Mouse (Mus musculus) neural tube, embryonic 15.5 days (tissue): ENCODE results near the gene Car1. TPM values are rescaled to one million over a fixed set of nuclear protein-coding genes. Genes with fewer than 3 reads are reported as not detected.
"Not testable (repeated sequence)": the region's sequence is repeated elsewhere in the genome, so short reads cannot be mapped to it uniquely, and the experiment has no call there.

Experiments
- ATAC-seq: fragments of 200-750 bp; cut with Nextera tagmentation; 2 replicates; pipeline ENCODE4 v1.8.0; 2017; ENCODE audit warnings: mild to moderate bottlenecking, moderate TSS enrichment, moderate library complexity; ENCODE audit not compliant: low FRiP score
- H3K27ac ChIP-seq: fragments of 300-500 bp; sonication (generic); replicated peaks from 2 replicates; pipeline ENCODE4 v1.5.1; 2015; ENCODE audit warnings: mild to moderate bottlenecking, inconsistent platforms
- H3K27me3 ChIP-seq: fragments of 300-500 bp; sonication (generic); replicated peaks from 2 replicates; pipeline ENCODE4 v1.6.1; 2015; ENCODE audit warnings: inconsistent platforms
- H3K36me3 ChIP-seq: fragments of 300-500 bp; sonication (generic); 2 replicates; pipeline ENCODE4 v1.6.1; 2015; ENCODE audit warnings: inconsistent platforms
- H3K4me1 ChIP-seq: fragments of 300-500 bp; sonication (generic); 2 replicates; pipeline ENCODE4 v1.6.1; 2015; ENCODE audit warnings: inconsistent platforms
- H3K4me2 ChIP-seq: fragments of 300-500 bp; sonication (generic); 2 replicates; pipeline ENCODE4 v1.6.1; 2015; ENCODE audit warnings: inconsistent platforms, mild to moderate bottlenecking, moderate library complexity
- H3K4me3 ChIP-seq: fragments of 300-500 bp; sonication (generic); replicated peaks from 2 replicates; pipeline ENCODE4 v1.5.1; 2015; ENCODE audit warnings: mild to moderate bottlenecking, inconsistent platforms
- H3K9ac ChIP-seq: fragments of 300-500 bp; sonication (generic); replicated peaks from 2 replicates; pipeline ENCODE4 v1.6.1; 2015; ENCODE audit warnings: mild to moderate bottlenecking, inconsistent platforms
- H3K9me3 ChIP-seq: fragments of 300-500 bp; sonication (generic); replicated peaks from 2 replicates; pipeline ENCODE4 v1.6.1; 2016; ENCODE audit warnings: inconsistent platforms
- WGBS: fragments of 180-500 bp; shearing (Covaris S2); methylation state at CpG from one replicate; pipeline ENCODE4 v1.1.7; 2015; ENCODE audit warnings: mixed read lengths; 5-methylcytosine and 5-hydroxymethylcytosine counted together
- polyA plus RNA-seq: library from polyadenylated mRNA; unstranded; fragments of >200 nt; fragmentation: Nextera tagmentation; extraction: Ambion mirVana; gene quantifications from 2 replicates; pipeline ENCODE4 v1.2.1, GENCODE M21; 2015

Gene Car1
- polyA plus RNA-seq, 1 experiment from 2014 or later = not detected

DNA sequence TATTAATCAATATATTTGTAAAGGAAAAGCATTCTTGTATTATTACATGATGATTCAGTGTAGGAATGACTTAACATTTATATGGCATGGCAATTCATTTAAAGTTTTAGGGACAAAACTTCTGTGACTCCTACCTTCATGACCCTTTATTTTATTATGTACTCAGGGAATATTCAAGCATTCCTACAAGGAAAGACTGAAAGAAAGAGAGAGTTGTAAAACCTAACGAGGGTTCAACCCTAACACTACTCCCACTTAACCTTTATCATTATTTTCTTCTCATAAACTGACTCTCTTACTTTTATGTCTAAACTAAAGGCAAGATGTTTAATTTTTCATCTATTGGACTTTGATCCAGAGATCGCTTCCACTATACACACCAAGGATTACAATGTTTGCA is 28.0 kb downstream of the Car1 start:
- ATAC-seq = no peak
- Histone ChIP-seq H3K27me3 (no peaks in the 10 kb centered on the region), H3K9ac (no peak overlapping the region), H3K4me2 (no peak overlapping the region), H3K36me3 (no peaks in the 10 kb centered on the region), H3K9me3 (no peaks in the 10 kb centered on the region), H3K4me1 (no peaks in the 10 kb centered on the region), H3K27ac (no peak overlapping the region), H3K4me3 (no peak overlapping the region)
- WGBS = 80% methylated on average over 2 of the region's 2 CpGs

DNA sequence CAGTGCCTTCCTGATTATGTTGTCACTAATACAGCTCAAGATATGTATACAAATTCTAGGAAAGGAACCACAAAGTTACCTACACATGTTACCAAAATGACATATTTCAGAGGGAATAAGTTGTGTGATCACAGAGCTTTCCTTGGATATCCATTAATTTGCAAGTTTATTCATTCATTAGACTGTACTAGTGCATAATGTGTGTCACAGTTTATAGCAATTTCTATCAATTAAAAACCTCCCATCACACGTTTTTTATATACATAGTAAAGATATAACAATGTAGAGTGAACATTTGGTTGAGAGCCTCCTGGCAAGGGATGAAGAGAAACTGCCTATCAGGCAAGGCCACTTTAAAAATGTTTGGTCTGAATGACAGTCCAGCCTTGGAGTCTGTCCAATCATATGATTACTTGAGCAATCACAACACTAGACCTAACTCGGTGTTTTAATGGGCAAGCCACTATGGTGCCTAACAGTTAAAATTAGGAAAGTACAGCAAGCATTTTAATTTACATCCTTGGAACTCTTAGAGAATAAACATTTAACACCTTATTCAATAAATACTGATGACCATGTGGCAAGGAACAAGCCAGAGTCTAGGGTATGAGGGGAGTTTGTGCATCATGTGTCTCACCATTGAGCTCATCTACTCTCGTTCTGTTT is 31.5 kb downstream of the Car1 start:
- not testable (repeated sequence) for ATAC-seq, H3K27ac ChIP-seq, H3K9ac ChIP-seq, H3K4me3 ChIP-seq, H3K36me3 ChIP-seq, H3K4me2 ChIP-seq, H3K27me3 ChIP-seq, H3K4me1 ChIP-seq, H3K9me3 ChIP-seq
- WGBS = 65% methylated on average over 3 of the region's 3 CpGs

DNA sequence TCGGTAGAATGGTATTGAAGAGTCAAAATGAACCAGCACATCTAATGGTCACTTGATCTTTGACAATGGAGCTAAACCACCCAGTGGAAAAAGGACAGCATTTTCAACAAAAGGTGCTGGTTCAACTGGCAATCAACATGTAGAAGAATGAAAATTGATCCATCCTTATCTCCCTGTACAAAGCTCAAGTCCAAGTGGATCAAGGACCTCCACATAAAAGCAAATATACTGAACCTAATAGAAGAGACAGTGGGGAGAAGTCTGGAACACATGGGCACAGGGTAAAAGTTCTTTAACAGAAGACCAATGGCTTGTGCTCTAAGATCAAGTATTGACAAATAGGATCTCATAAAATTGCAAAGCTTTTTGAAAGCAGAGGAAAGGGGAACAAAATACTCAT is 33.6 kb downstream of the Car1 start:
- not testable (repeated sequence) for H3K27me3 ChIP-seq, H3K4me3 ChIP-seq, H3K9me3 ChIP-seq, H3K27ac ChIP-seq, H3K36me3 ChIP-seq, H3K4me1 ChIP-seq, H3K4me2 ChIP-seq, H3K9ac ChIP-seq, ATAC-seq
- 100% methylated on average over 1 of the region's 1 CpGs for WGBS

DNA sequence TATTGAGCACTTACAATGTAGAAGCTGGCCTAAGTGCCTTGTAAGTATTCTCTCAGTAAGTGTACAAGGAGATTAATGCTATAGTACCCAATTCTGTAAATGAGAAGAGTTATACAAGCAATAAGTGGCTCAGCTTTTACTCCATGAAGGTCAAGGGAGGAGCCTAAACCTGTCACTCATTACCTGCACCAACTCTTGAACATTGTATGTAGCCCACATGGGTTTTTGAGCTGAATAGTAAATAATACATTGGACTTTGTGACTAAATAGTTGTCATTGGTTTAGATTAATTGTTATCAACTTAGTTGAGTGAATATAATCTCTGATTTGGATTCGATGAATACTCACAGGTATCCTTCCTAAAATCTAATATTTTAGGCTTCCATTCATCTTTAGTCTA is 35.7 kb downstream of the Car1 start:
- H3K9me3 ChIP-seq, H3K36me3 ChIP-seq, H3K4me3 ChIP-seq, H3K27ac ChIP-seq, H3K4me2 ChIP-seq, ATAC-seq, H3K4me1 ChIP-seq, H3K27me3 ChIP-seq, H3K9ac ChIP-seq: not testable (repeated sequence)
- 94% methylated on average over 1 of the region's 1 CpGs for WGBS

DNA sequence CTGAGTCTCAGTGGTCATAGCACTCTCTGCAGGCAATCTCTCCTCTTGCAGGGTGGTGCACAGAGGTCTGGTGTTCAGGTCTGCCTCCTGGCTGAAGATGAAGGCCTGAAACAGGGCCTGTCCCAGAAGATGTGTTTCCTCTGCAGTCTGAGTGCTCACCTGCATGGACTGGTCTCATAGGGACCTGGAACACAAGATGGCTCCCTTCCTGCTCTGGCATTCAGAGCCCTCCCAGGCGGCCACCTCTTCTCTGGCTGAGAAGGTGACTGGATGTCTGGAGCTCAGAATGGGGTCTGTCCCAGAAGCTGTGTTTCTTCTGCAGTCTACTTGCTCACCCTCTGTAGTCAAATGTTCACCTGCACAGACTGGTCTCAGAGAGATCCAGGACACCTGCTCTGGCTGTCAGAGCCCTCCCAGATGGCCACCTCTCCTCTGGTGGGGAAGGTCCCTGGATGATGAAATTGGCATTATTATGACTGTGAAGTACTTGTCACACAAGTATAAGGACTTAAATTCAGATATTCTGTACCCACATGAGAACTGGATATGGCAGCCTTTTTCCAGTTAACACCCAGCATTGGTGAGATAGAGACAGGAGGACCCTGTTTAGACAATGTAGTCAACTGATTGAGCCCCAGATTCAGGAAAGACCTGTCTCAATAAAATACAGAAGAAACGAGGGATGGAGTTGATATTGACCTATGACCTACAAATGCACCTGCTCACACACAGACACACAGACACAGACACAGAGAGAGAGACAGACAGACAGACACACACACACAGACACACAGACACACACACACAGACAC is 43.2 kb downstream of the Car1 start:
- 68% methylated on average over 2 of the region's 2 CpGs for WGBS
- Histone ChIP-seq H3K27ac (no peak overlapping the region), H3K4me1 (no peaks in the 10 kb centered on the region), H3K4me2 (no peak overlapping the region), H3K27me3 (no peaks in the 10 kb centered on the region), H3K4me3 (no peak overlapping the region), H3K9ac (no peak overlapping the region), H3K9me3 (no peaks in the 10 kb centered on the region), H3K36me3 (no peaks in the 10 kb centered on the region)
- ATAC-seq = no peak

DNA sequence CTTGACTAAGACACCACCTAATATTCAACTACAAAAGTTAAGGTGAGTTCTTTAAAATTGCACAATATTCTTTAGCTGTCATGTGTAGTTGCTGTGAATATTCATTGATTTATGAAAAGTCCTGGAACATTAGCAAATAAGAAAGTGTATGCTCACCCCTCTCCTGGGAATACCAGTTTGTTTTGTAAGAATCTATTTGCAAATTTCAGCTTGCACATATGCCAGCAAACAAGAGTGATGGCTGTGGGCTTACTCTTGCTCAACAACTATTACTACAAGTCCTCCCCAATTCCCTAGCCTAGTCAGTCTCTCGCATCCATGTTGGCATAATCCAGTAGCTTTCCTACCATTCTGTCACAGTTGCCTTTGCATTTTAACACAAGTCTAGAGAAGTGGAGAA is 52.5 kb downstream of the Car1 start:
- Histone ChIP-seq H3K36me3 (no peaks in the 10 kb centered on the region), H3K4me3 (no peak overlapping the region), H3K27ac (no peak overlapping the region), H3K9ac (no peak overlapping the region), H3K9me3 (no peaks in the 10 kb centered on the region), H3K4me1 (no peaks in the 10 kb centered on the region), H3K27me3 (no peaks in the 10 kb centered on the region), H3K4me2 (no peak overlapping the region)
- no peak for ATAC-seq
- 88% methylated on average over 1 of the region's 1 CpGs for WGBS

DNA sequence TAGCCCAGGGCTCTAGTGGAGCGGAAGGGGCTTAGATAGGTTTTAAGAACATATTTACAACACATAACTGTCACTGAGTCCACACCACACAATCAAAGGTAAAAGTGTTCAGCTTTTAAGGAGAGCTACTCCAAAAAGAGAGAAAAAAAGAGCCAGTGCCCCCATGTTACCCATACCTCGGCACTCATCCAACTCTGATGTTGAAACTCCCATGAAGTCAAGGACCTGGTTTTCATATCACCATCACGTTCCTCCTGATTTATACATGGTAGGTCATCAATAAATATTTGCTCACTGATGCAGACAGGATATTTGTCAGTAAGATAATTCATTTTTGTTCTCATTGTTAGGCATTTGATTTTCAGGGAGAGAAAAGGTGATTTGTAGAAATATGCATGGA is 62.1 kb downstream of the Car1 start:
- H3K36me3 ChIP-seq = no peaks in the 10 kb centered on the region

DNA sequence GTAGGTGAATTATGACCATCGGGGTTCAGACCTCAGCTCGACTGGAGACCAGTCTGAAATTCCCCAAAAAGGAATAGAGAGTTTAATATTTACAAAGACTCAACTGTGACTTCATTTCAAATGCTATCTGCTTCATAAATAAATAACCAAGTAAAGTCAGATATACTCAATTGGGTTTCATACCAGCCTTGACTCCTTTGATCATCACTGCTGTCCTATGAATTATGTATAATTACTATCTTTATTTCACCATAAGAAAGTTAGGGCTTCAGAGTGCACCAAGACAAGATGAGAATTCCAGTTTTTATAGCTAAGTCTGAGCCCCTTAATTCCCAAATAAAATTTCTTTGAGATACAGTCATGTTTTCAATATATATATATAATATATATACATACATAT is 69.9 kb downstream of the Car1 start:
- Histone ChIP-seq H3K36me3 (no peaks in the 10 kb centered on the region), H3K9me3 (no peaks in the 10 kb centered on the region), H3K4me2 (no peak overlapping the region), H3K9ac (no peak overlapping the region), H3K27ac (no peak overlapping the region), H3K4me1 (no peaks in the 10 kb centered on the region), H3K27me3 (no peaks in the 10 kb centered on the region), H3K4me3 (no peak overlapping the region)
- 76% methylated on average over 2 of the region's 2 CpGs for WGBS
- ATAC-seq = no peak

More for the DNA sequence above, 62.1 kb downstream of the Car1 start:
- Histone ChIP-seq H3K27me3 (no peaks in the 10 kb centered on the region), H3K27ac (no peak overlapping the region), H3K9ac (no peak overlapping the region), H3K4me2 (no peak overlapping the region), H3K4me3 (no peak overlapping the region), H3K4me1 (no peaks in the 10 kb centered on the region), H3K9me3 (no peaks in the 10 kb centered on the region)
- WGBS = 91% methylated on average over 3 of the region's 3 CpGs
- no peak for ATAC-seq

DNA sequence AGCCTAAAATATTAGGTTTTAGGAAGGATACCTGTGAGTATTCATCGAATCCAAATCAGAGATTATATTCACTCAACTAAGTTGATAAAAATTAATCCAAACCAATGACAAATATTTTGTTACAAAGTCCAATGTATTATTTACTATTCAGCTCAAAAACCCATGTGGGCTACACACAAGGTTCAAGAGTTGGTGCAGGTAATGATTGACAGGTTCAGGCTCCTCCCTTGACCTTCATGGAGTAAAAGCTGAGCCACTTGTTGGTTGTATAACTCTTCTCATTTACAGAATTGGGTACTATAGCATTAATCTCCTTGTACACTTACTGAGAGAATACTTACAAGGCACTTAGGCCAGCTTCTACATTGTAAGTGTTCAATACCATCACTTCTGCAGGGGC is 80.7 kb downstream of the Car1 start:
- not testable (repeated sequence) for H3K4me2 ChIP-seq, H3K4me3 ChIP-seq, H3K4me1 ChIP-seq, H3K27me3 ChIP-seq, H3K36me3 ChIP-seq, ATAC-seq, H3K27ac ChIP-seq, H3K9ac ChIP-seq, H3K9me3 ChIP-seq
- WGBS = 96% methylated on average over 1 of the region's 1 CpGs

DNA sequence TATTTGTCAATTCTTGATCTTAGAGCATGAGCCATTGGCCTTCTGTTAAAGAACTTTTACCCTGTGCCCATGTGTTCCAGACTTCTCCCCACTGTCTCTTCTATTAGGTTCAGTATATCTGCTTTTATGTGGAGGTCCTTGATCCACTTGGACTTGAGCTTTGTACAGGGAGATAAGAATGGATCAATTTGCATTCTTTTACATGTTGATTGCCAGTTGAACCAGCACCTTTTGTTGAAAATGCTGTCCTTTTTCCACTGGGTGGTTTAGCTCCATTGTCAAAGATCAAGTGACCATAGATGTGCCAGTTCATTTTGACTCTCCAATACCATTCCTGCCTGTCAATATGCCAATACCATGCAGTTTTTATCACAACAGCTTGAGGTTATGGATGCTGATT is 82.7 kb downstream of the Car1 start:
- H3K9ac ChIP-seq, H3K4me2 ChIP-seq, H3K4me3 ChIP-seq, ATAC-seq, H3K27ac ChIP-seq, H3K9me3 ChIP-seq, H3K36me3 ChIP-seq, H3K27me3 ChIP-seq, H3K4me1 ChIP-seq: not testable (repeated sequence)
